Mouse (Mus musculus) 416B (cell line): ENCODE measurements around the gene Fgl2.
"Not testable (repeated sequence)": the region's sequence is repeated elsewhere in the genome, so short reads cannot be mapped to it uniquely, and the experiment has no call there.

Source experiments
- DNase-seq: peaks from one replicate; pipeline ENCODE4 v3.0.0; 2011; ENCODE audit warnings: low read depth

Gene Fgl2

DNA sequence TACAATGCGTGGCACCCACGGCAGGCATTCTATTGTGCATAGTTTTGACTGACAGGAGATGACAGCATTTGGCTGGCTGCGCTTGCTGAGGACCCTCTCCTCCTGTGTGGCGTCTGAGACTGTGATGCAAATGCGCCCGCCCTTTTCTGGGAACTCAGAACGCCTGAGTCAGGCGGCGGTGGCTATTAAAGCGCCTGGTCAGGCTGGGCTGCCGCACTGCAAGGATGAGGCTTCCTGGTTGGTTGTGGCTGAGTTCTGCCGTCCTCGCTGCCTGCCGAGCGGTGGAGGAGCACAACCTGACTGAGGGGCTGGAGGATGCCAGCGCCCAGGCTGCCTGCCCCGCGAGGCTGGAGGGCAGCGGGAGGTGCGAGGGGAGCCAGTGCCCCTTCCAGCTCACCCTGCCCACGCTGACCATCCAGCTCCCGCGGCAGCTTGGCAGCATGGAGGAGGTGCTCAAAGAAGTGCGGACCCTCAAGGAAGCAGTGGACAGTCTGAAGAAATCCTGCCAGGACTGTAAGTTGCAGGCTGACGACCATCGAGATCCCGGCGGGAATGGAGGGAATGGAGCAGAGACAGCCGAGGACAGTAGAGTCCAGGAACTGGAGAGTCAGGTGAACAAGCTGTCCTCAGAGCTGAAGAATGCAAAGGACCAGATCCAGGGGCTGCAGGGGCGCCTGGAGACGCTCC lies at the start of gene Fgl2:
Gene Fgl2 (plus strand): TSS at position 150 of the 687 bp plus-strand sequence.
- no peak for DNase-seq

DNA sequence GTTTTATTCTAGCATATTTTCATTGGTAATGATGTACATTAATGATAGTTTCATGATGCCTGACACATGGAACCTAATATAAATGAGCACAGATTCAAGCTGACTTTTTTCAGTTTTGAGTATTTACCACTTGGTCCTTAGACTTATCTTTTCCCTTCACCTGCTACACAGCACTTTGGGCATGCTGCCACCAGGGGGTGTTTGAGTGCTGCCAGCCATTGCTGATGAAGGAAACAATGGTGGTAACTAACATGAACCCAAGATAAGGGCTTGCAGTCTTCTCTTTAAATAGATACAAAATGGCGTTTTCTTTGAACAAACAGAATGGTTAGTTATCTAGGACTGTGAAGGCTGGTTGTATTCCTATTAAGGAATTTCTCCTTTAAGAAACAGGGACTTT lies 45.9 kb upstream of the Fgl2 start:
- peak; percentile 86 for DNase-seq

GRCm38 (mm10) chr5:21328560-21328959 lies 43.9 kb upstream of the Fgl2 start:
- DNase-seq = peak; percentile 68

GRCm38 (mm10) chr5:21329672-21330665 lies 42.5 kb upstream of the Fgl2 start:
- DNase-seq = no peak

- DNase-seq = peak; percentile 61
These were observed 40.8 kb upstream of the Fgl2 start for GRCm38 (mm10) chr5:21331656-21332055.

DNA sequence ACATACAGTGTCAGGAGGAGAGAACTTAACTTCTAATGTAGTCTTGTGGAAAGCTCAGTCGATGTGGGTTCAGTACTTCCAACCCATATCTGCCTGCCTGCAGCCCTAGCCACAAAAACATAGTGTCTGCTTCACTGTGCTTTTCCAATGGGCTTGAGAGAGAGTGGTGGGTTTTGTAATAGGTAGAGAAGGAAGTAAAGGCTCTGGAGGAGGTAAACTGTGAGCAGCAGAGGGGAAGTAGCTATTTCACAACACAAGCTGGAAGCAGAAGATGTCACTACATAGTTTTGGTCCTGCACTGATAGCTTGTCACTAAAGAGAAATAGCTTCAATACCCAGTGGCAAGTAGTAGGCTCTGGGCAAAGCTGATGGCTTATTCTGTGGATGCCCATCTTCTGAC lies 40.3 kb upstream of the Fgl2 start:
- peak; percentile 82 for DNase-seq

GRCm38 (mm10) chr5:21342265-21342664 lies 30.2 kb upstream of the Fgl2 start:
- DNase-seq = not testable (repeated sequence)

DNA sequence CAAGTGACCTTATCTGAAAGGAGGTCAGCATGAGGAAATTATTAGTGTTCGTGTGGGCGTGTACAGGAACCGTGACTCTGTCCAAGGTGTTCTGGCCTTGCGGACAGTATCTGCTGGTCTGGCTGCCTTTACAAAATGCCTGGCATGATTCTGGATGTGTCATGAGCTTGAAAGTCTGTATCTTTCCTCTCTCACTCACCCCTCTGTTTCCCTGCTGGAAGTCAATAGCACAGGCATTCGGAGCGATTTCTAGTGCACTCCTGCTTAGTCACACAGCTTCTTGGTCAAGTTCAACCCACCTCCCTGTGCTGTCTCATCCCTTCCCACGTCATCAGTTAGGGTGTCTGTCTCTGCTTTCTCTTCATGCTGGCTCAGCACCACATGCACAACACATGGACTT lies 24.1 kb upstream of the Fgl2 start:
- peak; percentile 50 for DNase-seq

DNA sequence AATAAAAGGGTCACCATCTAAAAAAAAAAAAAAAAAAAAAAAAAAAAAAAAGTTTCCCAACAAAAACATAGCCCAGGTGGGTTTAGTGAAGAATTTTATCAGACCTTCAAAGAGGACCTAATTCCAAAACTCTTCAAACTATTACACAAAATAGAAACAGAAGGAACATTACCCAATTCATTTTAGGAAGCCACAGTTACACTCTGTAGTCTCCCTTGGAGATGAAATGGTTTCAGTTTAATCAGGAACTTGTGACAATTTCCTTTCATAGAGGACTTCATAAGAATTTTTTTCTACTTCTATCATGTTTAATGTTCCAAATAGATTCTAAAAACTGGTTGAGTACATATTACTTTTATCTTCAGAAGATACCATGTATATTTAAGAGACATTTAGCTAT lies 20.8 kb upstream of the Fgl2 start:
- DNase-seq = peak; percentile 53

- no peak for DNase-seq
These were observed 13.8 kb upstream of the Fgl2 start for GRCm38 (mm10) chr5:21358648-21359047.

GRCm38 (mm10) chr5:21363343-21363742 lies 9.1 kb upstream of the Fgl2 start:
- no peak for DNase-seq

GRCm38 (mm10) chr5:21366338-21367053 lies 5.9 kb upstream of the Fgl2 start:
- DNase-seq = peak; percentile 49

DNA sequence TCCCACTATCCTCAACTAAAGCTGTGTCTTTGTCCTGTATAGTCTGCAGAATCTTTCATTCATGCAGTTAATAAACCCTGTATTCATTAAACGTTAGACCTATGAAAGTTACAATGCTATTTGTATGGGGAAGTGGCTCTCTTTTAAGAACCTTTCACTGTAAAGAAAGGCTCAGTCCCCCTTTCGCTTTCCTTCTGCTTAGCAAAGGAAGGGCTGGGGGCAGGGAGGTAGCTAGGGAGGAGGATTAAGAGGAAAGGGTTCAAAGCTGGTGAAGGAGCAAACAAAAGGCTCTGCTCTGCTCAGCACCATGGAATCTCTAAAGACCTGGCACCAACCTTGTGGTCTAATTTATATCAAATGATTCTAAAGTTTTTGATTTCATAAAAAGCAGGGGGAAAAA lies 4.9 kb upstream of the Fgl2 start:
- DNase-seq = no peak

- DNase-seq = no peak
These were observed 2.1 kb upstream of the Fgl2 start for GRCm38 (mm10) chr5:21370218-21370947.

GRCm38 (mm10) chr5:21371920-21372319 lies 522 bp upstream of the Fgl2 start:
- no peak for DNase-seq

- DNase-seq = no peak
These were observed 707 bp downstream of the Fgl2 start for GRCm38 (mm10) chr5:21373180-21373518.

GRCm38 (mm10) chr5:21376935-21377334 lies 4.5 kb downstream of the Fgl2 start:
- DNase-seq = no peak

GRCm38 (mm10) chr5:21378397-21378796 lies 6.0 kb downstream of the Fgl2 start:
- DNase-seq = peak; percentile 27

DNA sequence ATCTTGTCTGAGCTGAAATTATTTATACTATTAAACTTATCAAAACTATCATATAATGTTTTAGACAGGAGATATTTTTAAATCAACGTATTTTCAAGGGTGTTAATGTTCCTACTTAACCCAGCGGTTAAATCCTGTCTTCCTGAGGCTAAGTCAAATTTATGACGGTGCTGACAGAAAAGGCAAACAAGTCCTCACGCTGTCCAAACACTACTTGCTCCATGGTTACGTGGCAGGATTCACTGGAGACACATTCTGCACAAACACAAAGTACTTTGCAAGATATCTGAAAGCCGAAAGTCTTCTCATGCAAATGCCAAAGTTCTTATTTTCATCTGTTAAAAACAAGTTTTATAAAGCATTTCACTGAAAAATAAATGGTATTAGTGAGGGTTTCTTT lies 9.5 kb downstream of the Fgl2 start:
- DNase-seq = no peak

GRCm38 (mm10) chr5:21382678-21383077 lies 10.2 kb downstream of the Fgl2 start:
- DNase-seq = no peak

- no peak for DNase-seq
These were observed 11.2 kb downstream of the Fgl2 start for GRCm38 (mm10) chr5:21383392-21384251.
